Mouse (Mus musculus) small intestine, adult 2 months (tissue): Measurements from ENCODE around the gene Fah.

Experiments
- CTCF ChIP-seq: fragments of 200-500 bp; IDR thresholded peaks from 2 replicates; pipeline ENCODE4 v1.5.1; 2012; ENCODE audit warnings: low read depth, mild to moderate bottlenecking, control low read depth, inconsistent platforms, low read length, moderate library complexity, mixed read lengths; ENCODE audit not compliant: insufficient replicate concordance, insufficient read length; ENCODE audit errors: extremely low read depth
- POLR2A ChIP-seq: fragments of 200-500 bp; IDR thresholded peaks from 2 replicates; pipeline ENCODE4 v1.6.1; 2012; ENCODE audit warnings: low read depth, mild to moderate bottlenecking, control low read depth, inconsistent platforms, low read length, moderate library complexity

GRCm38 (mm10) chr7:84651987-84652321 lies 45.4 kb upstream of the Fah start:
- TF ChIP-seq POLR2A, result no peak
- TF ChIP-seq CTCF, result no peak
